Mouse (Mus musculus) ES-E14 (cell line): ENCODE results near the gene Gcsam.

ENCODE experiments used
- CHD2 ChIP-seq: IDR thresholded peaks from 2 replicates; pipeline ENCODE4 v1.6.1; 2014; ENCODE audit warnings: mild to moderate bottlenecking, low read depth, low read length, inconsistent platforms
- HCFC1 ChIP-seq: IDR thresholded peaks from 2 replicates; pipeline ENCODE4 v1.6.1; 2012; ENCODE audit warnings: low read length, inconsistent platforms, borderline replicate concordance; ENCODE audit not compliant: insufficient read depth
- ZNF384 ChIP-seq: IDR thresholded peaks from 2 replicates; pipeline ENCODE4 v1.6.1; 2012; ENCODE audit warnings: low read depth, low read length, inconsistent platforms

DNA sequence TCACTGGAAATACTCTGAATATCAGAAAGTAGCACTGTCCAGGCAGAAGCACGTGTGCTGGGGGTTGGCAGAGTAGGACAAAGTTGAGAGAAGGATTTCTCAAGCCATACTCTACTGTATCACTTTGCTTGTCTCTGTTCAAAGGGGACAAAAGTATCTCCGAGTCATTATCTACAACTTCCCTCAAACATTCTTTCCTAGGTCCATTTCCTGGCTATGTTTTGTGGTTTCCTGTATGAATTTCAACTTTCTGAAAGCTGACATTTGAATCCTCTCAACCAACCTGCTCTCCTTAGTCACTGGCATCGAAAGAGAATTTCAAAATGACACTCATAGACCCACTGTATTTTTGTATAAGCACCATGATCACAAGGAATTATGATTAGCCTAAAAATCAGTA is 58.0 kb downstream of the Gcsam start:
- TF ChIP-seq CHD2 (no peak), HCFC1 (no peak), ZNF384 (no peak)
